Mouse (Mus musculus) limb, embryonic 14.5 days (tissue): ENCODE data around the gene Orc3. TPM values are rescaled to one million over a fixed set of nuclear protein-coding genes. Genes with fewer than 3 reads are reported as not detected.
"Not testable (repeated sequence)": the region's sequence is repeated elsewhere in the genome, so short reads cannot be mapped to it uniquely, and the experiment has no call there.

ENCODE experiments used
- ATAC-seq: fragments of 200-750 bp; cut with Nextera tagmentation; 2 replicates; pipeline ENCODE4 v1.8.0; 2017; ENCODE audit warnings: low read depth, moderate number of reproducible peaks, moderate TSS enrichment; ENCODE audit not compliant: low FRiP score
- DNase-seq: peaks from one replicate; pipeline ENCODE4 v3.0.0-alpha.2; 2015; ENCODE audit warnings: low spot score
- H3K27ac ChIP-seq: fragments of 300-500 bp; sonication (generic); replicated peaks from 2 replicates; pipeline ENCODE4 v1.5.1; 2014; ENCODE audit warnings: low read depth, mild to moderate bottlenecking, low read length, moderate library complexity, mixed read lengths
- H3K27me3 ChIP-seq: fragments of 300-500 bp; sonication (generic); 2 replicates; pipeline ENCODE4 v1.6.1; 2014; ENCODE audit warnings: low read length, mixed read lengths; ENCODE audit not compliant: control insufficient read depth, insufficient read depth
- H3K36me3 ChIP-seq: fragments of 300-500 bp; sonication (generic); 2 replicates; pipeline ENCODE4 v1.6.1; 2014; ENCODE audit warnings: mild to moderate bottlenecking, low read length, moderate library complexity, mixed read lengths; ENCODE audit not compliant: control insufficient read depth, insufficient read depth
- H3K4me1 ChIP-seq: fragments of 300-500 bp; sonication (generic); 2 replicates; pipeline ENCODE4 v1.6.1; 2014; ENCODE audit warnings: antibody characterized with exemption, low read length, mixed read lengths; ENCODE audit not compliant: control insufficient read depth, insufficient read depth
- H3K4me2 ChIP-seq: fragments of 300-500 bp; sonication (generic); replicated peaks from 2 replicates; pipeline ENCODE4 v1.6.1; 2014; ENCODE audit warnings: low read depth, mild to moderate bottlenecking, low read length, moderate library complexity; ENCODE audit not compliant: severe bottlenecking
- H3K4me3 ChIP-seq: fragments of 300-500 bp; sonication (generic); replicated peaks from 2 replicates; pipeline ENCODE4 v1.5.1; 2014; ENCODE audit warnings: low read length
- H3K9ac ChIP-seq: fragments of 300-500 bp; sonication (generic); 2 replicates; pipeline ENCODE4 v1.6.1; 2014; ENCODE audit warnings: mild to moderate bottlenecking, low read depth, low read length, moderate library complexity; ENCODE audit not compliant: severe bottlenecking
- H3K9me3 ChIP-seq: fragments of 300-500 bp; sonication (generic); 2 replicates; pipeline ENCODE4 v1.6.1; 2016; ENCODE audit warnings: low read length; ENCODE audit not compliant: control insufficient read depth
- POLR2A ChIP-seq: fragments of 200-500 bp; IDR thresholded peaks from 2 replicates; pipeline ENCODE4 v1.8.0; 2012; ENCODE audit warnings: inconsistent platforms, mild to moderate bottlenecking, moderate library complexity, borderline replicate concordance; ENCODE audit not compliant: insufficient read depth, insufficient read length; ENCODE audit errors: extremely low read depth
- WGBS: fragments of 180-500 bp; shearing (Covaris S2); extraction: QIAGEN DNeasy Blood & Tissue Kit; methylation state at CpG from one replicate; pipeline ENCODE4 v1.1.7; 2014; 5-methylcytosine and 5-hydroxymethylcytosine counted together
- polyA plus RNA-seq, 2 experiments: library from polyadenylated mRNA; depleted of rRNA in 1 of 2; stranded (reverse) in 1 of 2; unstranded in 1 of 2; fragments of >200 nt; fragmentation: Nextera tagmentation in 1 of 2; extraction: Ambion mirVana in 1 of 2; gene quantifications; 2 replicates each; pipeline versions ENCODE4 v1.2.1 to v1.2.3; 2012 to 2014

Orc3 gene
- polyA plus RNA-seq, 2 experiments = 59.4 to 93.3 TPM

- no peaks in the 10 kb centered on the region for H3K4me1 ChIP-seq
- no peak overlapping the region for H3K4me2 ChIP-seq
- no peak for TF ChIP-seq POLR2A
- no peaks in the 10 kb centered on the region for H3K27me3 ChIP-seq
- no peak overlapping the region for H3K27ac ChIP-seq
- DNase-seq = no peak
- H3K36me3 ChIP-seq = peaks cover 66% of the 10 kb centered on the region
- 95% methylated on average over 3 of the region's 3 CpGs for WGBS
- H3K9ac ChIP-seq = no peak overlapping the region
- no peaks in the 10 kb centered on the region for H3K9me3 ChIP-seq
- ATAC-seq = no peak
- H3K4me3 ChIP-seq = no peak overlapping the region
These were observed 31.3 kb downstream of the Orc3 start for GRCm38 (mm10) chr4:34583427-34583826.

GRCm38 (mm10) chr4:34582476-34582875, 32.3 kb downstream of the Orc3 start:
- Histone ChIP-seq H3K36me3 (peaks cover 72% of the 10 kb centered on the region), H3K4me2 (no peak overlapping the region), H3K9me3 (no peaks in the 10 kb centered on the region), H3K4me3 (no peak overlapping the region), H3K9ac (no peak overlapping the region), H3K27ac (no peak overlapping the region), H3K4me1 (no peaks in the 10 kb centered on the region), H3K27me3 (no peaks in the 10 kb centered on the region)
- ATAC-seq (no peak), DNase-seq (no peak)
- TF ChIP-seq POLR2A = no peak
- WGBS = 79% methylated on average over 5 of the region's 5 CpGs

- Histone ChIP-seq H3K4me2 (no peak overlapping the region), H3K36me3 (peaks cover 75% of the 10 kb centered on the region), H3K27me3 (no peaks in the 10 kb centered on the region), H3K27ac (no peak overlapping the region), H3K4me1 (no peaks in the 10 kb centered on the region), H3K9ac (no peak overlapping the region), H3K9me3 (no peaks in the 10 kb centered on the region), H3K4me3 (no peak overlapping the region)
- no peak for DNase-seq
- ATAC-seq = no peak
- 66% methylated on average over 7 of the region's 7 CpGs for WGBS
- TF ChIP-seq POLR2A = no peak
These were observed 32.8 kb downstream of the Orc3 start for GRCm38 (mm10) chr4:34581990-34582389.

GRCm38 (mm10) chr4:34581489-34581888, 33.3 kb downstream of the Orc3 start:
- H3K27ac ChIP-seq, H3K9ac ChIP-seq, H3K9me3 ChIP-seq, DNase-seq, H3K4me3 ChIP-seq, H3K27me3 ChIP-seq, H3K4me2 ChIP-seq, ATAC-seq, H3K4me1 ChIP-seq: not testable (repeated sequence)
- peaks cover 77% of the 10 kb centered on the region for H3K36me3 ChIP-seq
- 94% methylated on average over 1 of the region's 1 CpGs for WGBS

GRCm38 (mm10) chr4:34579215-34579614, 35.5 kb downstream of the Orc3 start:
- Histone ChIP-seq H3K36me3 (peaks cover 86% of the 10 kb centered on the region), H3K4me2 (no peak overlapping the region), H3K4me1 (no peaks in the 10 kb centered on the region), H3K9ac (no peak overlapping the region), H3K27ac (no peak overlapping the region), H3K4me3 (no peak overlapping the region), H3K27me3 (no peaks in the 10 kb centered on the region), H3K9me3 (no peaks in the 10 kb centered on the region)
- TF ChIP-seq POLR2A = no peak
- ATAC-seq (no peak), DNase-seq (no peak)
- WGBS = 77% methylated on average over 1 of the region's 1 CpGs

DNA sequence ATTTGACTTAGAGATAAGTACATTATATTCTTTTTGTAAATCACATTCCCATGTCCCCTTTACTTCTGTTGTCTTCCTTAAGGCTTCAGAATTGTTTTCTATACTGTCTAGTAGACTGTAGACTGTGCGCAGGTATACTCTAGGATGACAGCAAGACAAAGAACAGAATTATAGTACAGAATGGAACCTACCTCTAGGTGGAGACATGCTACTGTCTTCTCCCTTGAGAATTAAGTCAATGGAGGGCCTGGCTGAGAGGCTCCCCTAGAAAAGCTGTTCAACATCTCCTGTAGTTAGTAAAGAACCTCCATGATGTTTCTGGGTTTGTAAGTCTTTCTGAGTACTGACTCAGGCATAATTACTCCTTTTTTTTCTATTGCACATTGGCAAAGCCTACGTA, 37.7 kb downstream of the Orc3 start:
- H3K9ac ChIP-seq = no peak overlapping the region
- TF ChIP-seq POLR2A = no peak
- WGBS = 98% methylated on average over 2 of the region's 2 CpGs
- H3K9me3 ChIP-seq = no peaks in the 10 kb centered on the region
- H3K4me1 ChIP-seq = no peaks in the 10 kb centered on the region
- no peak overlapping the region for H3K4me3 ChIP-seq
- DNase-seq (no peak), ATAC-seq (no peak)
- H3K27me3 ChIP-seq = no peaks in the 10 kb centered on the region
- H3K27ac ChIP-seq = no peak overlapping the region
- H3K4me2 ChIP-seq = no peak overlapping the region
- H3K36me3 ChIP-seq = peaks cover 85% of the 10 kb centered on the region
